Mouse (Mus musculus) liver, postnatal 0 days (tissue): ENCODE results near the gene Ocm. TPM values are rescaled to one million over a fixed set of nuclear protein-coding genes. Genes with fewer than 3 reads are reported as not detected.

Source experiments
- ATAC-seq: fragments of 200-750 bp; cut with Nextera tagmentation; 2 replicates; pipeline ENCODE4 v1.8.0; 2017; ENCODE audit warnings: mild to moderate bottlenecking, moderate library complexity
- DNase-seq: peaks from one replicate; pipeline ENCODE4 v3.0.0-alpha.2; 2016
- H3K27ac ChIP-seq: fragments of 300-500 bp; sonication (generic); 2 replicates; pipeline ENCODE4 v1.5.1; 2014; ENCODE audit warnings: antibody characterized with exemption, moderate library complexity, mild to moderate bottlenecking, low read depth
- H3K27me3 ChIP-seq: fragments of 300-500 bp; sonication (generic); 2 replicates; pipeline ENCODE4 v1.6.1; 2014; ENCODE audit warnings: low read length, control low read depth, mixed read lengths; ENCODE audit not compliant: insufficient read depth
- H3K36me3 ChIP-seq: fragments of 300-500 bp; sonication (generic); replicated peaks from 2 replicates; pipeline ENCODE4 v1.6.1; 2014; ENCODE audit warnings: mild to moderate bottlenecking, control low read depth, low read length, moderate library complexity, mixed read lengths; ENCODE audit not compliant: insufficient read depth
- H3K4me1 ChIP-seq: fragments of 300-500 bp; sonication (generic); 2 replicates; pipeline ENCODE4 v1.6.1; 2014; ENCODE audit warnings: antibody characterized with exemption, mild to moderate bottlenecking, control low read depth; ENCODE audit not compliant: insufficient read depth
- H3K4me2 ChIP-seq: fragments of 300-500 bp; sonication (generic); 2 replicates; pipeline ENCODE4 v1.6.1; 2014; ENCODE audit warnings: low read depth, mild to moderate bottlenecking, low read length, moderate library complexity, mixed read lengths
- H3K4me3 ChIP-seq: fragments of 300-500 bp; sonication (generic); 2 replicates; pipeline ENCODE4 v1.5.1; 2014; ENCODE audit warnings: low read depth, low read length
- H3K9ac ChIP-seq: fragments of 300-500 bp; sonication (generic); replicated peaks from 2 replicates; pipeline ENCODE4 v1.6.1; 2014; ENCODE audit warnings: mild to moderate bottlenecking, moderate library complexity
- H3K9me3 ChIP-seq: fragments of 300-500 bp; sonication (generic); 2 replicates; pipeline ENCODE4 v1.6.1; 2016; ENCODE audit warnings: mild to moderate bottlenecking, control low read depth, low read length, mixed read lengths
- CTCF ChIP-seq: sonication (generic); IDR thresholded peaks from 2 replicates; pipeline ENCODE4 v1.5.1; 2016; ENCODE audit warnings: antibody characterized with exemption, low read depth
- EP300 ChIP-seq: IDR thresholded peaks from 2 replicates; pipeline ENCODE4 v1.6.1; 2016; ENCODE audit warnings: antibody characterized with exemption, low read depth, mild to moderate bottlenecking
- WGBS: fragments of 180-500 bp; shearing (Covaris S2); extraction: QIAGEN DNeasy Blood & Tissue Kit; methylation state at CpG from one replicate; pipeline ENCODE4 v1.1.7; 2014; ENCODE audit not compliant: insufficient replicate concordance; 5-methylcytosine and 5-hydroxymethylcytosine counted together
- polyA plus RNA-seq: library from polyadenylated mRNA; unstranded; fragments of >200 nt; fragmentation: Nextera tagmentation; extraction: Ambion mirVana; gene quantifications from 2 replicates; pipeline ENCODE4 v1.2.1, GENCODE M21; 2015

The Ocm gene
- not detected in 2 replicates for polyA plus RNA-seq

DNA sequence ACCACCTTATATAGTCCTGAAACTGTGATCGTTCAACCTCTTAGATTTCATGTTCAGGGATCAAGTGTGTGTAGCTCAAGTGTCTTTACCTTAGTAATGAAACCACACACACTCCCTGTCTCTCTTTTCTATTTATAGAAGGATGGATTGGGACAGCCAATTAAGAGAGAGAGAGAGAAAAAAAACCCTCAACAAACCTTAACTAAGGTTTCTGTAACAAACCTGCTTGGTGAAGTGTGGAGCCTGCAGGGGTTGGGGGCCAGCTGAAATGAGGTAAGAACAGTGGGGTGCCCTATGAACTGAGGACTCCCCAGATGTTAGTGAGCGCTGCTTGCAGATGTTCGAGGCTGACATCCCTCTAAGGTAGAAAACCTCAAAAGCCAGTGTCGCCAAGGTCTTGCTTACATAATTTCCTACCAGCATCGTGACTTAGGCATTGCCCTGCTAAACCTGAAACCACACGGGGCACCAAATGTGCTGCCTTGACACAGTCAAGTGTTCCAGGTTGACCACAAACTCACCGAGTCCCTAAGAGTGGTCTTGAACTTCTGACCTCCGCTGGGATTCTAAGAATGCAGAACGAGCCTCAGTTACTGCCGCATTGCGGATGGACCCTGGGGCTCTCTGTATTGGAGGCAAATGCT, at the start of gene Ocm:
Gene Ocm (minus strand): TSS at position 51 of the 644 bp plus-strand sequence.
- no peak for ATAC-seq
- Histone ChIP-seq H3K27me3 (no peaks in the 10 kb centered on the region), H3K9ac (no peak within 1 kb of the TSS), H3K9me3 (no peaks in the 10 kb centered on the region), H3K4me1 (no peaks in the 10 kb centered on the region), H3K36me3 (no peaks in the 10 kb centered on the region), H3K27ac (no peak within 1 kb of the TSS), H3K4me2 (no peak within 1 kb of the TSS), H3K4me3 (no peak within 1 kb of the TSS)
- WGBS, result 51% methylated on average over 11 of the region's 11 CpGs
- no peak for TF ChIP-seq EP300
- no peak for TF ChIP-seq CTCF
- no peak for DNase-seq

DNA sequence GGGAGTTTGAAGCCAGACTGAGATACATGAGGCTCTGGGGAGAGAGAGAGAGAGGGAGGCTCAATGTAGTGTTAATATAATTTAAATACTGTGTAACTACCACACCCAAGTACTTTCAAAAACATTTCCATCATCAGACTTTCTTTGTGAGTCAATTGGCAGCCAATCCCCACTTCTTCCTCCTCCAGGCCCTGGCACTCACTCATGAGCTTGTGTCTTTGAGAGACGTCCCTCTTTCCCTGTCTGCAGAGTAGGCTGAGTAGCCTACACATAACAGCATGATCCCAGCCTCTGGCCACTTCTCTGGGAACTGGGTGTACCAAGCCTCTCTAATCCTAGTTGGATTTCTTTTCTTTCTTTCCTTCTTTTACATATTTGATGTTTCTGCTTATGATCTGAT, 44.8 kb upstream of the Ocm start:
- DNase-seq, result no peak
- no peak for TF ChIP-seq EP300
- no peak for TF ChIP-seq CTCF
- Histone ChIP-seq H3K4me2 (no peak overlapping the region), H3K4me1 (no peaks in the 10 kb centered on the region), H3K9ac (no peak overlapping the region), H3K4me3 (no peak overlapping the region), H3K9me3 (no peaks in the 10 kb centered on the region), H3K27ac (no peak overlapping the region), H3K27me3 (no peaks in the 10 kb centered on the region), H3K36me3 (no peaks in the 10 kb centered on the region)
- ATAC-seq, result no peak
- 48% methylated on average over 1 of the region's 1 CpGs for WGBS

DNA sequence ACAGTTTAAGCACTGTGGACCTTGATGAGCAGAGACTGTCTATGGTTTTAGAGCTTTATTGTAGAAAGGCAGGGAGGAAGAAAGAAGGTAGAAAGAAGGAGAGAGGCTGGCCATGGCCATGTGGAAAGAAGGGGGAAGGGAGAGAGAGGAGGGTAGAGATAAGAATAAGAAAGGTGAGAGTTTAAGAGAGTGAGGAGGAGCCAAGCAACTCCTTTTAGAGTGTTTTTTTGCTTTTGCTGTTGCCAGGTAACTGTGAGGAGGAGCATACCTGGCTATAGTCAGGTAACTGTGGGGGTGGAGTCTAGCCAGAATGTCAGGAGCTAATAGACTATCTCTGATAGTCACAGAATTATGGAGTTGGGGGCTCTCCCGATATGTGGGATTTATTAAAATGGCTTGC, 43.6 kb upstream of the Ocm start:
- no peak overlapping the region for H3K4me3 ChIP-seq
- H3K4me2 ChIP-seq, result no peak overlapping the region
- DNase-seq, result no peak
- no peak for ATAC-seq
- WGBS, result 76% methylated on average over 1 of the region's 1 CpGs
- H3K36me3 ChIP-seq, result no peaks in the 10 kb centered on the region
- no peak overlapping the region for H3K27ac ChIP-seq
- no peaks in the 10 kb centered on the region for H3K27me3 ChIP-seq
- no peaks in the 10 kb centered on the region for H3K9me3 ChIP-seq
- H3K9ac ChIP-seq, result no peak overlapping the region
- H3K4me1 ChIP-seq, result no peaks in the 10 kb centered on the region
- TF ChIP-seq CTCF (no peak), EP300 (no peak)

DNA sequence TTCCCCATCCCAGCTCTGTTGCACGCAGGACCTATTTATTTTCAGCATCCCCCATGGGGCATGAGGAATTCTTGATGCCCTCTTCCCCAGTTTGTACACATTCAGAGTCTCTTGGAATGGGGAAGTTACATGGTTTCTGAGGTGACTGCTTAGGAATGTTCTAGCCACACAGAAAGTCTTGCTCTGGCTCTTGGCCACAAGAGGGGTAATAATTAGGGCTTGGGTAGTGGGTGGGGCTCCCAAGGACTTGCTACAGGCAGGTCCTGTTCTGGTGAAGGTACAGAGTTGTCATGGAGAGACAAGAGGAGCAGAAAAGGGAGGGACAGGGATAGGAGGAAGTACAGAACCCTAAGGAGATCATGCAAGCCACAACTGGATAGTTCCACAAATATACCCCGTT, 39.6 kb upstream of the Ocm start:
- Histone ChIP-seq H3K9me3 (no peaks in the 10 kb centered on the region), H3K27ac (no peak overlapping the region), H3K27me3 (no peaks in the 10 kb centered on the region), H3K4me3 (no peak overlapping the region), H3K36me3 (no peaks in the 10 kb centered on the region), H3K4me2 (no peak overlapping the region), H3K4me1 (no peaks in the 10 kb centered on the region), H3K9ac (no peak overlapping the region)
- TF ChIP-seq EP300 (no peak), CTCF (no peak)
- no peak for ATAC-seq
- 57% methylated on average over 2 of the region's 2 CpGs for WGBS
- no peak for DNase-seq

DNA sequence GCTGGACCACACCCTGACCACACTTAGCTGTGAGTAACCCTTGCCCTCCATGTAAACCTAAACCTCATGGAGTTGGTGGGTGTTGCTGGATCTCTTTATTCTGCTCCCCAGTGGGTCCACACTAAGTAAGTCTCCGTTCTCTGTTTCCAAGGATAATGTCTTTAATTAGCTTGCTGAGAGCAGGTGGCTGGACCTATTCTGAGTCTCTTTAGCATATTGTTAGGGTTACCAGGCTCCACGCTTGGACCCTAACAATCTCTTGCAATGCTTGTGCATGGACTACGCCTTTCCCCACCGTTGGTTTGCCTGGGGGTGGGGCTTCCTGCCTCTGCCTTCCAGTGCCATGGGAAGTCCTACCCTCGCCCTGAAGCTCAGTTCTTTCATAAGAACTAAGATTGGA, 37.6 kb upstream of the Ocm start:
- Histone ChIP-seq H3K4me3 (no peak overlapping the region), H3K36me3 (no peaks in the 10 kb centered on the region), H3K4me1 (no peaks in the 10 kb centered on the region), H3K9me3 (no peaks in the 10 kb centered on the region), H3K4me2 (no peak overlapping the region), H3K27me3 (no peaks in the 10 kb centered on the region), H3K9ac (no peak overlapping the region), H3K27ac (no peak overlapping the region)
- no peak for DNase-seq
- TF ChIP-seq EP300 (no peak), CTCF (no peak)
- WGBS, result 70% methylated on average over 5 of the region's 5 CpGs
- no peak for ATAC-seq

DNA sequence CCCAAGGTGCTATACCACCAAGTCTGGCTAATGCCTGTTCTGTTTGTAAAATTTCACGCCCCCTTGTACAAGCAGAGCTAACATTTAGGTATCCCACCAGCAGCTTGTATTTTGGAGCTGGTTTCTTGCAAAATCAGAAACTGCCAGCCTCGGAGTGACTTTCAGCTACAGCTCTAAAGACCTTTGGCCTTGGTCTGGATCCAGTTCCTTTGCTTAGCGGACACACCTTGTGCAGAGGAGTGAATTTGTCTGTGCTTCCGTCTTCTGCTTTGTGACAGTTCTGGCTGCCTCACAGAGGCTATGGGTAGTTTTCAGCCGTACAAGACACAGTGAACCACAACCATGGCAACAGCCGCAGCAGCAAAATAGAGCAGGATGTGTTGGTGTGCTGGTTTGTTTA, 27.9 kb upstream of the Ocm start:
- DNase-seq, result no peak

More for the DNA sequence above, 27.9 kb upstream of the Ocm start:
- no peaks in the 10 kb centered on the region for H3K9me3 ChIP-seq
- H3K4me2 ChIP-seq, result no peak overlapping the region
- H3K4me3 ChIP-seq, result no peak overlapping the region
- TF ChIP-seq CTCF (no peak), EP300 (no peak)
- H3K9ac ChIP-seq, result no peak overlapping the region
- 77% methylated on average over 6 of the region's 6 CpGs for WGBS
- H3K27me3 ChIP-seq, result no peaks in the 10 kb centered on the region
- no peak for ATAC-seq
- no peaks in the 10 kb centered on the region for H3K4me1 ChIP-seq
- no peaks in the 10 kb centered on the region for H3K36me3 ChIP-seq
- H3K27ac ChIP-seq, result no peak overlapping the region
